Mouse (Mus musculus): ENCODE data around the gene Gbe1. TPM values are rescaled to one million over a fixed set of nuclear protein-coding genes. Genes with fewer than 3 reads are reported as not detected.

The Gbe1 gene
- polyA plus RNA-seq, 1 experiment from 2014 or later: 17.5 TPM

DNA sequence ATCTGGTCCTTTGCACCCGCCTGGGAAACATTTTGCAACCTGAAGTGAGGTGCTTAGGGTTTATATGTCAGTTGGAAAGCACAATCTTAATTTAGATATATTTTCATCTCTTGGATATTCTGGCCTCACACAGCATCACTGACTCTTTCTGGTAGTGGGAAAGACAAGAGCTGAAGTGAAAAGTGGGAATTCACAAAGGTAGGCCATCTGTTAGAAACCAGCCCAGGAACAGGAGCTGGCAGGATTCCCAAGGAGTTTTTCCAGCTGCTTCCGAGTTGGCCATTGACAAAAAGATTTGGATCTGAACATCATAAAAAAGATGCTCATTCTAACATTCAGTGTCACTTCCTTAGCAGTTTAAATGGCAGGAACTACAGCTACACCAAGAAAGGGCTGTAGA is 294.6 kb downstream of the Gbe1 start:
- WGBS: 87% methylated on average over 2 of the region's 2 CpGs
- H3K27ac ChIP-seq (replicated peaks): no peak overlapping the region
- H3K36me3 ChIP-seq: no peaks in the 10 kb centered on the region
- H3K4me3 ChIP-seq: no peak overlapping the region
- no peak overlapping the region for H3K9ac ChIP-seq (replicated peaks)
- no peaks in the 10 kb centered on the region for H3K27me3 ChIP-seq
- no peak overlapping the region for H3K4me2 ChIP-seq (replicated peaks)
- H3K9me3 ChIP-seq: no peaks in the 10 kb centered on the region
- no peak for ATAC-seq (ENCODE audit: low FRiP score, low read depth)
- H3K4me1 ChIP-seq: no peaks in the 10 kb centered on the region

DNA sequence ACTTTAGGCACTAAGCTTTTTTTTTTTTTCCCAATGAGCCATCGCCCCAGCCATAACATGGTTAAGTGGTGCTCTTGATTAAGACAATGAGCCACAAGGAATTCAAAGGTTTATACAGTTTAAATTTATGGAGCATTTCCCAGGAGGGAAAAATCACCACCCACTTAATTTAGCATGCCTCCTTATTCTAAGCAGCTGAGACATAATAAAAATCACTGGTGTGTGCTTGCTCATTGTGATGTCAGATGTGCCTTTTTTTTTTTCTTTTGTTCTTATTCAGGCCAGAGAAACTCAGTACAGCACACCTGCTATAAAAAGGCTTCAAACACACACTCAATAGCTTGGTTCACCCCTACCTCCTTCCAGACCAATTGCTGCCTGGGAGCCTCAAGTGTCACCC is 303.9 kb downstream of the Gbe1 start:
- H3K36me3 ChIP-seq: no peaks in the 10 kb centered on the region
- no peak overlapping the region for H3K4me3 ChIP-seq
- H3K27ac ChIP-seq (replicated peaks): no peak overlapping the region
- no peaks in the 10 kb centered on the region for H3K9me3 ChIP-seq
- H3K4me2 ChIP-seq (replicated peaks): no peak overlapping the region
- no peak for ATAC-seq (ENCODE audit: low FRiP score, low read depth)
- H3K9ac ChIP-seq (replicated peaks): no peak overlapping the region
- H3K4me1 ChIP-seq: no peaks in the 10 kb centered on the region
- 91% methylated on average over 1 of the region's 1 CpGs for WGBS
- no peaks in the 10 kb centered on the region for H3K27me3 ChIP-seq

DNA sequence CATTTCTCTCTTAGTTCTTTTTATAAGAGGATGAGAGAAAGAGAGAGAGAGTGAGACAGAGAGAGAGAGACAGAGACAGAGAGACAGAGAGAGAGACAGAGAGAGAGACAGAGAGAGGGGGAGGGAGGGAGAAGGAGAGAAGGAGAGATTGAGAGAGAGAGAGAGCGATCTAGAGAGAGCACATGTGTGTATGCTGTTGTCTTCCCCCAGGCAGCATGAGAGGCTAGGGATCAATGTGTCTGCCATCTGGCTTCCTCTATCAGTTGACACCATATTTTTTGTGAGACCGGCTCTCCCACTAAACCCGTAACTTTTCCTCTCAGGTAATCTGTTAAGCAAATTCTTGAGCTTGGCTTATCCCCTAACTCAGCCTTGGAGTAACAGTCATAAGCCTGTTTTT is 304.4 kb downstream of the Gbe1 start:
- ATAC-seq (ENCODE audit: low FRiP score, low read depth): no peak
- Histone ChIP-seq H3K27me3 (no peaks in the 10 kb centered on the region), H3K4me2 (replicated peaks) (no peak overlapping the region), H3K27ac (replicated peaks) (no peak overlapping the region), H3K9me3 (no peaks in the 10 kb centered on the region), H3K4me3 (no peak overlapping the region), H3K36me3 (no peaks in the 10 kb centered on the region), H3K9ac (replicated peaks) (no peak overlapping the region), H3K4me1 (no peaks in the 10 kb centered on the region)
- 86% methylated on average over 3 of the region's 3 CpGs for WGBS
